Mouse (Mus musculus) midbrain, postnatal 0 days (tissue): ENCODE results near the gene Ephb4. TPM values are rescaled to one million over a fixed set of nuclear protein-coding genes. Genes with fewer than 3 reads are reported as not detected.

Experiments
- ATAC-seq: fragments of 200-750 bp; cut with Nextera tagmentation; 2 replicates; pipeline ENCODE4 v1.8.0; 2017; ENCODE audit warnings: moderate number of reproducible peaks, mild to moderate bottlenecking, moderate TSS enrichment, moderate library complexity; ENCODE audit not compliant: low FRiP score
- DNase-seq: peaks from one replicate; pipeline ENCODE4 v3.0.0-alpha.2; 2015; ENCODE audit warnings: low spot score
- H3K27ac ChIP-seq: fragments of 300-500 bp; sonication (generic); 2 replicates; pipeline ENCODE4 v1.5.1; 2014; ENCODE audit warnings: low read depth, mild to moderate bottlenecking, low read length, mixed read lengths
- H3K27me3 ChIP-seq: fragments of 300-500 bp; sonication (generic); 2 replicates; pipeline ENCODE4 v1.6.1; 2014; ENCODE audit warnings: low read length, control low read depth, mixed read lengths; ENCODE audit not compliant: insufficient read depth
- H3K36me3 ChIP-seq: fragments of 300-500 bp; sonication (generic); 2 replicates; pipeline ENCODE4 v1.6.1; 2014; ENCODE audit warnings: low read length, control low read depth, mixed read lengths; ENCODE audit not compliant: insufficient read depth
- H3K4me1 ChIP-seq: fragments of 300-500 bp; sonication (generic); 2 replicates; pipeline ENCODE4 v1.6.1; 2014; ENCODE audit warnings: mild to moderate bottlenecking, control low read depth, antibody characterized with exemption, low read length, mixed read lengths; ENCODE audit not compliant: insufficient read depth
- H3K4me2 ChIP-seq: fragments of 300-500 bp; sonication (generic); 2 replicates; pipeline ENCODE4 v1.6.1; 2014; ENCODE audit warnings: low read depth, mild to moderate bottlenecking, low read length, mixed read lengths; ENCODE audit not compliant: poor library complexity, severe bottlenecking
- H3K4me3 ChIP-seq: fragments of 300-500 bp; sonication (generic); 2 replicates; pipeline ENCODE4 v1.5.1; 2014; ENCODE audit warnings: low read depth, mild to moderate bottlenecking, low read length, moderate library complexity
- H3K9ac ChIP-seq: fragments of 300-500 bp; sonication (generic); replicated peaks from 2 replicates; pipeline ENCODE4 v1.6.1; 2014; ENCODE audit warnings: mild to moderate bottlenecking, low read length, moderate library complexity, mixed read lengths; ENCODE audit not compliant: poor library complexity, severe bottlenecking
- H3K9me3 ChIP-seq: fragments of 300-500 bp; sonication (generic); 2 replicates; pipeline ENCODE4 v1.6.1; 2016; ENCODE audit warnings: low read length, control low read depth
- CTCF ChIP-seq: IDR thresholded peaks from 2 replicates; pipeline ENCODE4 v1.5.1; 2016; ENCODE audit warnings: antibody characterized with exemption, mild to moderate bottlenecking
- WGBS: fragments of 180-500 bp; shearing (Covaris S2); extraction: QIAGEN DNeasy Blood & Tissue Kit; methylation state at CpG from one replicate; pipeline ENCODE4 v1.1.7; 2014; 5-methylcytosine and 5-hydroxymethylcytosine counted together
- polyA plus RNA-seq: library from polyadenylated mRNA; unstranded; fragments of >200 nt; fragmentation: Nextera tagmentation; extraction: Ambion mirVana; gene quantifications from 2 replicates; pipeline ENCODE4 v1.2.1, GENCODE M21; 2015
- total RNA-seq: library from RNA; depleted of rRNA; stranded (reverse); fragments of >200 nt; gene quantifications from 2 replicates; pipeline ENCODE4 v1.2.3, GENCODE M21; 2014; rRNA removed

The Ephb4 gene
- total RNA-seq (14.0 and 16.0 TPM in 2 replicates), polyA plus RNA-seq (4.7 and 4.9 TPM in 2 replicates)

DNA sequence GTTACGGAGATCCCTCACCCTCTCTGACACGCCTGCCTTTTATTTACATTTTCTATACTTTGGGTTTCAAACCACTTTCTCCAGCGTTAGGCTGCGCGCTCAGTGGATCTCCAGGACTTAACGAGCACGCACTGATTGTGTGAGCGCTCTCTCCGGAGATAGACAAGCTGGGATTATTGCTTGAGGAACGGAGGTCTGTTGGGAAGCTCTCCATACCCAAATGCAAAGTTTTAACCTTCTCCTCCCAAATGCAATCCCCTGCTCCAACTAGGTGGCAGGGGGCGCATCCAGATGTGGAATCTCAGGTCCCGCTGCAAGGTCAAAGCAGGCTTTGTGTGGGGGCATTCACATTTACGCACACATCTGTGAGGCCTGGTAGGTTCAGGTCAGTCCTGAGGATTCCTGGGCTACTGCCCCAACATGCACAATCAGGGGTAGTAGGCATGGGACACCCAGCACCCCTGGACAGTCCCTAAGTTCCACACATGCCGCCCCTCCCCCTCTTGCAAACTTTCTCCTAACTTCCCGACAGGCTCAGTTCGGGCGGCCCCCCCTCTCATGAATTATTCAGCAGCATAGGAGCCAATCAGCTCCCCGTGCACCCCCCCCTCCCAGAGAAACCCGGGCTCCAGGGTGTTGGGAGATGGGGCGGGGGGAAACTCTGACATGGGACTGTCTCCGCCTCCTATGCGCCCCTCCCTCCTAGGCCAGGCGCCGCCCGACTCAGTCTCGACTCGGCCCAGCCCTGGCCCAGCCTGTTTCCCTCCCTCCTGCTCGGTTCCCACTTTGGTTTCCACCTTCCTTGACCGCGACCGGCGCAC, at the start of gene Ephb4:
TSS of gene Ephb4 (plus strand) at position 726 of the 821 bp plus-strand sequence.
- Histone ChIP-seq H3K4me2 (peak within 1 kb of the TSS; percentile 96), H3K27me3 (peaks cover 22% of the 10 kb centered on the region), H3K36me3 (0 out of 2 replicates have a peak, but pooled peaks cover 4% of the 10 kb centered on the region), H3K9me3 (no peaks in the 10 kb centered on the region), H3K4me3 (peak within 1 kb of the TSS; percentile 59), H3K27ac (peak within 1 kb of the TSS; percentile 55; the same call in 1 of the 2 replicates), H3K9ac (peak within 1 kb of the TSS; percentile 64), H3K4me1 (peaks cover 11% of the 10 kb centered on the region)
- peak; percentile 52 for TF ChIP-seq CTCF
- DNase-seq (peak; percentile 84), ATAC-seq (peak; percentile 85)
- under 1% methylated on average over 31 of the region's 32 CpGs for WGBS

DNA sequence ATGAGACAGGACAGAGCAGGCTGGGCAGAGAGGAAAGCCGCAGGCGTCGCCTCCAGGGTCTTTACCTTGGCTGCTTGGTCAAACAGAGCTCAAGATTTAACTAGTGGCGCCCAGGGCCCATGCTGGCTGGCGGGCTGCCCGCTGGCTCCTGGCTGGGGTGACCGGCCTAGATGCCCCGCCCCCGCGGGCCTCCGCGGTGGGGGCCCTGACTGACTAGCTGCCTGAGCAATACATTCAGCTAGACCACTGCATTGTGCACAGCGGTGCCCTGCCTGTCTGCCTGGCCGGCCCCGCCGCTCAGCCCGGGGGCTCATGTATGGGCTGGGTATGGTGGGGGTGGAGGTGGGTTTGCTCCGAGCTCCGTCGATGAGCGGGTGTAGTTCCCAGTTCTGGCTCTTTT, 48.7 kb upstream of the Ephb4 start:
- Histone ChIP-seq H3K27ac (no peak overlapping the region), H3K36me3 (peaks cover 69% of the 10 kb centered on the region), H3K4me2 (no peak overlapping the region), H3K4me3 (no peak overlapping the region), H3K4me1 (peaks cover 7% of the 10 kb centered on the region), H3K27me3 (no peaks in the 10 kb centered on the region), H3K9me3 (no peaks in the 10 kb centered on the region), H3K9ac (no peak overlapping the region; the same call in 1 of the 2 replicates)
- DNase-seq (peak; percentile 32), ATAC-seq (no peak)
- TF ChIP-seq CTCF, result no peak
- WGBS, result 57% methylated on average over 21 of the region's 21 CpGs

DNA sequence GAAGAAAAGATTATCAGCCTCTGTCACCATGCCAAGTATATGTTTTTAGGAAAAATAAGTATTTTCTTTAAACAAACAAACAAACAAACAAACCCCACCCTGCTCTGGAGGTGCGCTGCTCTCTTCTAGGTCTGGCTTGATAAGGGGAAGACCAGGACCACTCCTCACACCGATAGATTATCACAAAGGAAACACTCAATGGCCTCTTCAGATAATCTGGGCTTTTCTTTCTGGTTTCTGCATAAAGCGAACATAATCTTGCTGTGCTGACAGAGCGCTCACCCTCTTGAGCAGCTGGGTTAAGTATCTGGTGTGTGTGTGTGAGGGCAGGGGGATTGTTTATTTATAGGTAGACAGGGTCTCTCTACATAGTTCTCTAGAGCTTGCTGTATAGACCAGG, 46.3 kb upstream of the Ephb4 start:
- H3K27me3 ChIP-seq, result no peaks in the 10 kb centered on the region
- 81% methylated on average over 4 of the region's 4 CpGs for WGBS
- H3K4me3 ChIP-seq, result no peak overlapping the region
- DNase-seq (no peak), ATAC-seq (no peak)
- TF ChIP-seq CTCF, result no peak
- no peak overlapping the region for H3K9ac ChIP-seq
- H3K4me2 ChIP-seq, result no peak overlapping the region
- no peaks in the 10 kb centered on the region for H3K9me3 ChIP-seq
- peaks cover 15% of the 10 kb centered on the region for H3K4me1 ChIP-seq
- H3K36me3 ChIP-seq, result peaks cover 46% of the 10 kb centered on the region
- H3K27ac ChIP-seq, result no peak overlapping the region

DNA sequence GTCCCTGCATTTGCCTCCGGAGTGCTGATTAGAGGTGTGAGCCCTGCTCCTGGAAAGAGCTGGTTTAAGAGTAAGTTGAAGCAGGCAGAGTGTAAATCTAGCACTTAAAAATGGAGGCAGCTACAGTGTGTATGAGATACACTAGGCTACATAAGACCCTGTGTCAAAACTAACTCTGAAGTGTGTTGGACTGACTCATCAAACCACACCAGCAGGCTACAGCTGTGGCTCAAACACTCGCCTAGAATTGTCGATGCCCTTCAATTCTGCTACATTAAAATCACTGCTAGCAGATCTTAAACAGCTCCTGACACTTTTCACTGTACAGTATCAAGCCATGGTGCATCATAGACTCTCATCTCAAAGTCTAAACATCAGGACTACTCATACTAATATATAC, 45.7 kb upstream of the Ephb4 start:
- Histone ChIP-seq H3K27ac (no peak overlapping the region), H3K9me3 (no peaks in the 10 kb centered on the region), H3K4me2 (no peak overlapping the region), H3K36me3 (peaks cover 41% of the 10 kb centered on the region), H3K4me3 (no peak overlapping the region), H3K27me3 (no peaks in the 10 kb centered on the region), H3K9ac (0 out of 2 replicates have a peak overlapping the region, but pooled peaks have one; percentile 14), H3K4me1 (peaks cover 15% of the 10 kb centered on the region)
- 86% methylated on average over 3 of the region's 3 CpGs for whole genome bisulfite sequencing
- no peak for ATAC-seq
- TF ChIP-seq CTCF, result no peak
- DNase-seq, result no peak

DNA sequence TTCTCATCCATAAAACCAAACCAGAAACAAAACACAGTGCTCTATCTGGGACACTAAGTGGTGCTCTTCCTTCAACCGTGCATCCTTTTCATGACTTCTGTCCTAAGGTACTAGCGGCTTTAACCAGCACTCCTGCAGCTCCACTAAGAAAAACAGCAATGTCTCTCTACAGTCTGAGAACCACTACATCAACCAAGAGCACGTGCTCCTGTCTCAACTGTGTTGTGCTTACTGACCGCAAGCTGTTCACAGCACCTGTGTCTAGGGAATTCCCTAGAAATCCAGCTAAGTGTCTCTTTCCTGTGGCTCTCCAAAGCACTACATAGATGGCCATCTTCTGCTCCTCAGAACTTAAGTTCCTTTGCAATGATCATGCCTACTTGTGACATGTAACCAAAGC, 45.1 kb upstream of the Ephb4 start:
- no peak for TF ChIP-seq CTCF
- Histone ChIP-seq H3K9ac (no peak overlapping the region), H3K4me3 (no peak overlapping the region), H3K4me1 (peaks cover 15% of the 10 kb centered on the region), H3K4me2 (peak overlapping the region; percentile 16), H3K9me3 (no peaks in the 10 kb centered on the region), H3K27me3 (no peaks in the 10 kb centered on the region), H3K27ac (no peak overlapping the region), H3K36me3 (peaks cover 34% of the 10 kb centered on the region)
- ATAC-seq (no peak), DNase-seq (no peak)
- 73% methylated on average over 4 of the region's 4 CpGs for WGBS

DNA sequence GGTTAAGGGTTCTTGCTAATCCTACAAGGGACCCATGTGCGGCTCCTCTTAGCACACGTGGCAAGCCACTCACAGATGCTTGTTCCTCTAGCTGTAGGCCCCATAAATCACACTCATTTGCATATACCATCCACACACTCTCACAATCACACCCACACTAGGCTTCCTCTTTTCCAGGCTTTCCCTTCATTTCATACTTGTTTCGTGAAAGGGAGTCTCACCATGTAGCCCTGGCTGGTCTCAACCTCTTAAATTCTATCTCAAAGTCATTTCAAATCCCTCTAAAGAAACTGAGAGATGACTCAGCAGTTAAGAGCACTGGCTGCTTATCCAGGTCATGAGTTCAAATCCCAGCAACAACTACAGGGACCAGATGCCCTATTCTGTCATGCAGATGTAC, 44.1 kb upstream of the Ephb4 start:
- H3K4me1 ChIP-seq, result peaks cover 15% of the 10 kb centered on the region
- no peak overlapping the region for H3K27ac ChIP-seq
- DNase-seq (no peak), ATAC-seq (no peak)
- H3K36me3 ChIP-seq, result peaks cover 24% of the 10 kb centered on the region
- WGBS, result 75% methylated on average over 3 of the region's 3 CpGs
- no peaks in the 10 kb centered on the region for H3K9me3 ChIP-seq
- H3K4me2 ChIP-seq, result peak overlapping the region; percentile 71
- 0 out of 2 replicates have a peak overlapping the region, but pooled peaks have one; percentile 2 for H3K9ac ChIP-seq
- no peaks in the 10 kb centered on the region for H3K27me3 ChIP-seq
- peak overlapping the region; percentile 86; the same call in 1 of the 2 replicates for H3K4me3 ChIP-seq
- TF ChIP-seq CTCF, result no peak
